Mouse (Mus musculus) liver, embryonic 14.5 days (tissue): ENCODE measurements at regions not wholly inside any gene's neighbourhood (a gene's known extent, or its start where the extent isn't known, plus 50 kb on each side); places are given as distances from the start of the nearest gene placed in this dataset.

Experiments
- ATAC-seq: fragments of 200-750 bp; cut with Nextera tagmentation; 2 replicates; pipeline ENCODE4 v1.8.0; 2017; ENCODE audit warnings: moderate number of reproducible peaks, mild to moderate bottlenecking, moderate library complexity; ENCODE audit not compliant: insufficient read depth
- DNase-seq, 3 experiments: peaks; one replicate each; pipeline ENCODE4 v3.0.0-alpha.2; 2012 to 2013; ENCODE audit warnings: low read depth in 3 of 3, low spot score in 3 of 3
- H3K27ac ChIP-seq: fragments of 300-500 bp; sonication (generic); 2 replicates; pipeline ENCODE4 v1.5.1; 2014; ENCODE audit warnings: moderate library complexity, mild to moderate bottlenecking, control low read depth, inconsistent platforms
- H3K27me3 ChIP-seq: fragments of 300-500 bp; sonication (generic); 2 replicates; pipeline ENCODE4 v1.6.1; 2014; ENCODE audit warnings: mild to moderate bottlenecking, low read length, moderate library complexity; ENCODE audit not compliant: control insufficient read depth, insufficient read depth
- H3K36me3 ChIP-seq: fragments of 300-500 bp; sonication (generic); replicated peaks from 2 replicates; pipeline ENCODE4 v1.6.1; 2014; ENCODE audit warnings: low read depth; ENCODE audit not compliant: control insufficient read depth, insufficient read depth
- H3K4me1 ChIP-seq, 2 experiments: fragments of 200-500 bp in 1 of 2; fragments of 300-500 bp in 1 of 2; sonication (generic) in 1 of 2; replicated peaks; 2 replicates each; pipeline ENCODE4 v1.6.1; 2012 to 2014; ENCODE audit warnings: antibody characterized with exemption in 1 of 2, inconsistent platforms in 1 of 2, low read length in 1 of 2; ENCODE audit not compliant: control insufficient read depth in 2 of 2, insufficient read depth in 2 of 2
- H3K4me2 ChIP-seq: fragments of 300-500 bp; sonication (generic); 2 replicates; pipeline ENCODE4 v1.6.1; 2014; ENCODE audit warnings: low read depth, mild to moderate bottlenecking, control low read depth, moderate library complexity
- H3K4me3 ChIP-seq, 2 experiments: fragments of 200-500 bp in 1 of 2; fragments of 300-500 bp in 1 of 2; sonication (generic) in 1 of 2; 2 replicates each; pipeline ENCODE4 v1.5.1; 2012 to 2014; ENCODE audit warnings: low read depth in 2 of 2, low read length in 2 of 2, mild to moderate bottlenecking in 2 of 2, control low read depth in 1 of 2, inconsistent platforms in 1 of 2, moderate library complexity in 1 of 2; ENCODE audit not compliant: insufficient read depth in 1 of 2
- H3K9ac ChIP-seq: fragments of 300-500 bp; sonication (generic); replicated peaks from 2 replicates; pipeline ENCODE4 v1.6.1; 2014; ENCODE audit warnings: mild to moderate bottlenecking, control low read depth, moderate library complexity
- H3K9me3 ChIP-seq: fragments of 300-500 bp; sonication (generic); 2 replicates; pipeline ENCODE4 v1.6.1; 2016; ENCODE audit warnings: low read length, mixed read lengths; ENCODE audit not compliant: control insufficient read depth
- CTCF ChIP-seq: IDR thresholded peaks from 2 replicates; pipeline ENCODE4 v1.5.1; 2016; ENCODE audit warnings: antibody characterized with exemption, low read depth, control low read depth
- EP300 ChIP-seq: IDR thresholded peaks from 2 replicates; pipeline ENCODE4 v1.6.1; 2016; ENCODE audit warnings: antibody characterized with exemption, low read depth
- WGBS: fragments of 180-500 bp; shearing (Covaris S2); extraction: QIAGEN DNeasy Blood & Tissue Kit; methylation state at CpG from one replicate; pipeline ENCODE4 v1.1.7; 2014; ENCODE audit not compliant: insufficient replicate concordance; 5-methylcytosine and 5-hydroxymethylcytosine counted together

GRCm38 (mm10) chr15:62901955-62902354 lies 943.0 kb downstream of the Gsdmc2 start:
- no peak overlapping the region for H3K27ac ChIP-seq
- ATAC-seq (no peak), DNase-seq (no peak)
- WGBS, result 53% methylated on average over 4 of the region's 4 CpGs
- H3K36me3 ChIP-seq, result no peaks in the 10 kb centered on the region
- TF ChIP-seq EP300 (no peak), CTCF (no peak)
- no peaks in the 10 kb centered on the region for H3K9me3 ChIP-seq
- no peak overlapping the region for H3K4me3 ChIP-seq
- H3K9ac ChIP-seq, result no peak overlapping the region
- no peaks in the 10 kb centered on the region for H3K27me3 ChIP-seq
- H3K4me2 ChIP-seq, result no peak overlapping the region
- H3K4me1 ChIP-seq, result no peaks in the 10 kb centered on the region

- no peak for TF ChIP-seq EP300
- TF ChIP-seq CTCF, result no peak
- DNase-seq, result no peak
- no peak for ATAC-seq
- Histone ChIP-seq H3K9ac (no peak overlapping the region), H3K27ac (no peak overlapping the region), H3K27me3 (no peaks in the 10 kb centered on the region), H3K36me3 (no peaks in the 10 kb centered on the region), H3K9me3 (no peaks in the 10 kb centered on the region), H3K4me3 (no peak overlapping the region), H3K4me1 (no peaks in the 10 kb centered on the region; a peak in 1 of 4 replicates), H3K4me2 (no peak overlapping the region)
- 53% methylated on average over 4 of the region's 4 CpGs for WGBS
Observed at GRCm38 (mm10) chr15:62889798-62890197, 955.2 kb downstream of the Gsdmc2 start.

- H3K4me3 ChIP-seq, result no peak overlapping the region
- H3K27me3 ChIP-seq, result no peaks in the 10 kb centered on the region
- no peak overlapping the region for H3K27ac ChIP-seq
- no peak for TF ChIP-seq CTCF
- TF ChIP-seq EP300, result no peak
- DNase-seq (no peak), ATAC-seq (no peak)
- 58% methylated on average over 4 of the region's 4 CpGs for WGBS
- H3K36me3 ChIP-seq, result no peaks in the 10 kb centered on the region
- no peaks in the 10 kb centered on the region; a peak in 1 of 4 replicates for H3K4me1 ChIP-seq
- no peaks in the 10 kb centered on the region for H3K9me3 ChIP-seq
- H3K9ac ChIP-seq, result no peak overlapping the region
- no peak overlapping the region for H3K4me2 ChIP-seq
Observed at GRCm38 (mm10) chr15:62885331-62885730, 959.6 kb downstream of the Gsdmc2 start.

- no peak overlapping the region for H3K4me2 ChIP-seq
- H3K4me3 ChIP-seq, result no peak overlapping the region
- WGBS, result 44% methylated on average over 1 of the region's 1 CpGs
- H3K9me3 ChIP-seq, result no peaks in the 10 kb centered on the region
- DNase-seq, result no peak
- no peak for TF ChIP-seq EP300
- no peak for TF ChIP-seq CTCF
- H3K36me3 ChIP-seq, result no peaks in the 10 kb centered on the region
- no peak for ATAC-seq
- H3K4me1 ChIP-seq, result no peaks in the 10 kb centered on the region
- no peak overlapping the region for H3K9ac ChIP-seq
- no peak overlapping the region for H3K27ac ChIP-seq
- no peaks in the 10 kb centered on the region for H3K27me3 ChIP-seq
Observed at GRCm38 (mm10) chr15:62871082-62871766, 973.8 kb downstream of the Gsdmc2 start.

DNA sequence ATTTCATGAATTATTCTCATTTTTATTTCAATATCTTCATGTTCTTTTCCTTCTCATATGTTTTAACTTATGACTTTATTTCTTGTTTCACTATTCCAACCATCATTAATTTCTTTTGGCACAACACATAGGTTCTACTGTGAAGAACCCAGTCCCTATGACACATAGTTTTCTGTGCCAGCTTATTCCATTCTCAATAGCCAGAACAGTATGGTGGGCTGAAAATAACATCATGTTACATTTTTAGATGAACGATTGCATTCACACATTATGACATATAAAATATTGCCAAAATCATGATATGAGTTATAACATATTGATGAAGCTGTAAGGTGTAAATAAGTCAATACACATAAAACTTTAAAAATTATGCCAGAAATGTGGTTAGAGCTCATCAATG lies 982.4 kb downstream of the Gsdmc2 start:
- DNase-seq (no peak), ATAC-seq (no peak)
- Histone ChIP-seq H3K27me3 (no peaks in the 10 kb centered on the region), H3K4me2 (no peak overlapping the region), H3K9me3 (no peaks in the 10 kb centered on the region), H3K4me1 (no peaks in the 10 kb centered on the region), H3K9ac (no peak overlapping the region), H3K36me3 (no peaks in the 10 kb centered on the region), H3K27ac (no peak overlapping the region), H3K4me3 (no peak overlapping the region)
- TF ChIP-seq CTCF (no peak), EP300 (no peak)
- 56% methylated on average over 1 of the region's 1 CpGs for WGBS
